Mouse (Mus musculus) erythroblast, embryonic 14.5 days (primary cell): Measurements from ENCODE around the gene Gdap1l1.

Experiments
- GATA1 ChIP-seq: IDR thresholded peaks from 2 replicates; pipeline ENCODE4 v1.6.1; 2012; ENCODE audit warnings: low read length, inconsistent platforms, mixed read lengths
- TAL1 ChIP-seq: IDR thresholded peaks from 3 replicates; pipeline ENCODE4 v1.6.1; 2012; ENCODE audit warnings: low read length, inconsistent platforms, mixed read lengths

DNA sequence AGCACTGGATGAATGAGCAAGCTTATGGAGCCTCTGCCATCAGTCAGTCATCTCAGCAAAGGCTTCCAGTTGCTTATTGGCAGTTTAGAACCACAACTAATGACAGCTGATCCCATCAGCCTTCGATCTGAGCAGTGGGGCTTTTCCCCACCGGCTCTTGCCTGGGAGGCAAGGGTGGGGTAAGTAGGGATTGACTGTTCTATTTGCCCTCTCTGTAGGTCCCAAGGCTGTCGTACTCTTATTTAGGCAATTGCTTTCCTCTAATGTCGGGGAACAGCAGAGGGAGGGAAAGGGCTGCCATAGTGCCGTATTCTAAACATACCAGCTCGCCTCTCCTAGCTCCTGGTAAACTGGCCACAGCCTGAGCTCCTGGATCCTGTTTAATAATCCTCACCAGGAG is 13.7 kb upstream of the Gdap1l1 start, which contains the start of gene Oser1:
- no peak for TF ChIP-seq GATA1
- TF ChIP-seq TAL1, result no peak
